Mouse (Mus musculus) spleen, adult 2 months (tissue): Measurements from ENCODE around the gene Sfxn2.

ENCODE experiments used
- CTCF ChIP-seq: fragments of 200-500 bp; IDR thresholded peaks from 2 replicates; pipeline ENCODE4 v1.5.1; 2011; ENCODE audit warnings: mild to moderate bottlenecking, inconsistent platforms; ENCODE audit not compliant: insufficient read depth, insufficient read length, insufficient replicate concordance; ENCODE audit errors: extremely low read depth
- POLR2A ChIP-seq: fragments of 200-500 bp; IDR thresholded peaks from 2 replicates; pipeline ENCODE4 v1.6.1; 2011; ENCODE audit warnings: low read depth, low read length, inconsistent platforms

DNA sequence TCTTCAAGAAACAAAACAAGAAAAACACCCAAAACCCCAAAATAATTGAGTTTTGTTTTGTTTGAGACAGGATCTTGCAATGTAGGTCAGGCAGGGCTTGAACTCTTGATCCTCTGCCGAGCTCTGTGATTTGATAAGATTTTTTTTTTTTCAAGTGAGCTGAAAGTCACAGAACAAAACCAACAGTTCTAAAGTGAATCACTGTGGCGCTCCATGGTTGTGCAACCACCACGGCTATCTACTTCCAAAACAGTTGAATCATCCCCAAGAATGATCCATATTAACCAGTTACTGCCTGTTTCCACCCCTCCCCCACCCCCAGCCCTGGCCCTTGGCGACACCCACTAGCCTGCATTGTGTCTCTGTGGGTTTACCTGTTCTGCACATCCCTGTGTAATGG lies 27.2 kb downstream of the Sfxn2 start:
- TF ChIP-seq POLR2A (no peak), CTCF (no peak)
